Mouse (Mus musculus) neural tube, embryonic 15.5 days (tissue): ENCODE data around the gene Pbdc1. TPM values are rescaled to one million over a fixed set of nuclear protein-coding genes. Genes with fewer than 3 reads are reported as not detected.
"Not testable (repeated sequence)": the region's sequence is repeated elsewhere in the genome, so short reads cannot be mapped to it uniquely, and the experiment has no call there.

ENCODE experiments used
- ATAC-seq: fragments of 200-750 bp; cut with Nextera tagmentation; 2 replicates; pipeline ENCODE4 v1.8.0; 2017; ENCODE audit warnings: mild to moderate bottlenecking, moderate TSS enrichment, moderate library complexity; ENCODE audit not compliant: low FRiP score
- H3K27ac ChIP-seq: fragments of 300-500 bp; sonication (generic); replicated peaks from 2 replicates; pipeline ENCODE4 v1.5.1; 2015; ENCODE audit warnings: mild to moderate bottlenecking, inconsistent platforms
- H3K27me3 ChIP-seq: fragments of 300-500 bp; sonication (generic); replicated peaks from 2 replicates; pipeline ENCODE4 v1.6.1; 2015; ENCODE audit warnings: inconsistent platforms
- H3K36me3 ChIP-seq: fragments of 300-500 bp; sonication (generic); 2 replicates; pipeline ENCODE4 v1.6.1; 2015; ENCODE audit warnings: inconsistent platforms
- H3K4me1 ChIP-seq: fragments of 300-500 bp; sonication (generic); 2 replicates; pipeline ENCODE4 v1.6.1; 2015; ENCODE audit warnings: inconsistent platforms
- H3K4me2 ChIP-seq: fragments of 300-500 bp; sonication (generic); 2 replicates; pipeline ENCODE4 v1.6.1; 2015; ENCODE audit warnings: inconsistent platforms, mild to moderate bottlenecking, moderate library complexity
- H3K4me3 ChIP-seq: fragments of 300-500 bp; sonication (generic); replicated peaks from 2 replicates; pipeline ENCODE4 v1.5.1; 2015; ENCODE audit warnings: mild to moderate bottlenecking, inconsistent platforms
- H3K9ac ChIP-seq: fragments of 300-500 bp; sonication (generic); replicated peaks from 2 replicates; pipeline ENCODE4 v1.6.1; 2015; ENCODE audit warnings: mild to moderate bottlenecking, inconsistent platforms
- H3K9me3 ChIP-seq: fragments of 300-500 bp; sonication (generic); replicated peaks from 2 replicates; pipeline ENCODE4 v1.6.1; 2016; ENCODE audit warnings: inconsistent platforms
- WGBS: fragments of 180-500 bp; shearing (Covaris S2); methylation state at CpG from one replicate; pipeline ENCODE4 v1.1.7; 2015; ENCODE audit warnings: mixed read lengths; 5-methylcytosine and 5-hydroxymethylcytosine counted together
- polyA plus RNA-seq: library from polyadenylated mRNA; unstranded; fragments of >200 nt; fragmentation: Nextera tagmentation; extraction: Ambion mirVana; gene quantifications from 2 replicates; pipeline ENCODE4 v1.2.1, GENCODE M21; 2015

Pbdc1 gene
- 29.5 and 40.2 TPM in 2 replicates for polyA plus RNA-seq

GRCm38 (mm10) chrX:105079615-105080092 is at the start of gene Pbdc1:
TSS of gene Pbdc1 (plus strand) at chrX:105079756.
- 5% methylated on average over 35 of the region's 35 CpGs for WGBS
- H3K27ac ChIP-seq = peak within 1 kb of the TSS; percentile 60; the same call in 1 of the 2 replicates
- no peaks in the 10 kb centered on the region for H3K36me3 ChIP-seq
- H3K27me3 ChIP-seq = no peaks in the 10 kb centered on the region
- H3K4me2 ChIP-seq = peak within 1 kb of the TSS; percentile 67
- peak within 1 kb of the TSS; percentile 60 for H3K4me3 ChIP-seq
- no peaks in the 10 kb centered on the region for H3K9me3 ChIP-seq
- peak within 1 kb of the TSS; percentile 55 for H3K9ac ChIP-seq
- ATAC-seq = peak; percentile 99
- peaks cover 6% of the 10 kb centered on the region for H3K4me1 ChIP-seq

GRCm38 (mm10) chrX:105037666-105038065 is 41.9 kb upstream of the Pbdc1 start:
- ATAC-seq = no peak
- H3K9ac ChIP-seq = no peak overlapping the region
- H3K4me2 ChIP-seq = no peak overlapping the region
- WGBS = 86% methylated on average over 3 of the region's 3 CpGs
- H3K27ac ChIP-seq = no peak overlapping the region
- H3K36me3 ChIP-seq = peaks cover 6% of the 10 kb centered on the region; the same call in 1 of the 2 replicates
- no peaks in the 10 kb centered on the region for H3K27me3 ChIP-seq
- no peaks in the 10 kb centered on the region for H3K4me1 ChIP-seq
- no peaks in the 10 kb centered on the region for H3K9me3 ChIP-seq
- H3K4me3 ChIP-seq = no peak overlapping the region

GRCm38 (mm10) chrX:105064294-105064693 is 15.3 kb upstream of the Pbdc1 start:
- WGBS = 91% methylated on average over 10 of the region's 10 CpGs
- H3K4me2 ChIP-seq = no peak overlapping the region
- ATAC-seq = no peak
- no peaks in the 10 kb centered on the region for H3K27me3 ChIP-seq
- no peak overlapping the region for H3K9ac ChIP-seq
- H3K4me1 ChIP-seq = peaks cover 7% of the 10 kb centered on the region
- H3K4me3 ChIP-seq = no peak overlapping the region
- H3K9me3 ChIP-seq = no peaks in the 10 kb centered on the region
- H3K27ac ChIP-seq = no peak overlapping the region
- peaks cover 64% of the 10 kb centered on the region for H3K36me3 ChIP-seq

GRCm38 (mm10) chrX:105064801-105065200 is 14.8 kb upstream of the Pbdc1 start:
- H3K9ac ChIP-seq = no peak overlapping the region
- H3K4me3 ChIP-seq = no peak overlapping the region
- no peak overlapping the region for H3K4me2 ChIP-seq
- no peak overlapping the region for H3K27ac ChIP-seq
- 95% methylated on average over 4 of the region's 4 CpGs for WGBS
- no peaks in the 10 kb centered on the region for H3K9me3 ChIP-seq
- no peak for ATAC-seq
- peaks cover 59% of the 10 kb centered on the region for H3K36me3 ChIP-seq
- H3K4me1 ChIP-seq = peaks cover 8% of the 10 kb centered on the region
- no peaks in the 10 kb centered on the region for H3K27me3 ChIP-seq

DNA sequence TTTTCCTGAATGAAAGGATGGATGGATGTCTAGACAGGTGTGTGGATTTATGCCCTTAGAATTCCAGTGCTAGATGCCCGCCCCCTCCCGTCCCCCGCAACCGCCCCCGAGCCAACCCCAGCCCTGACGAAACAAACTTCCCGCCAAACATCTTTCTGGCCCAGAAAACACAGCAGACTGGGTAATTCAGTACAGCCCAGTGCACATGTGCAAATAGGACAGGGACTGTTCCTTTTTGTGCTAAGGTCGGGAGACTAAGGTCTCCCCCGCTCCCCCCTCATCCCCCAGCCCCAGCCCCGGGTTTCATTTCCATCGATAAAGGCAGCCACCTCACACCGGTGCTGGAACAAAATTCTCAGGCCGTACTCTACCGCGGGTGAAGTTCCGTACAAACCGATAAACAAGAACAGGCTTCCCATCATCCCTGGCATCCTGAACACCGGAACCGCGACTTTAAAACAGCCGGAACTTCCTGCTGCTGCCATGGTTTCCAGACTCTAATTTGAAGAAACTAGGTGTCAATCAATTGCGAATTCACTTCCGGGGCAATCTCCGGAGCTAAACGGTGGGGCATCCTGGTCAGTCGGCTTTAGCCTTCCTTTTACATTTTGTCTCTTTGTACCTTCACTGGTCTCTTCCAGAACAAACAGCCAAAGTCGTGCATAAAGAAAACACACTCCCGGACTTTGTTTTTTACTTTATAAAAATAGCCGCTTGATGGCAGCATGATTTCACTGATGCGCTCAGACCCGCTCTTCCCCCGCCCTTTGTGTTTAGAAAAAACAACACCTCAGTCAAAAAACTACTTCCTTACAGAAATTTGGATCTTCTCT is 9.7 kb upstream of the Pbdc1 start:
- WGBS = under 1% methylated on average over 31 of the region's 32 CpGs

DNA sequence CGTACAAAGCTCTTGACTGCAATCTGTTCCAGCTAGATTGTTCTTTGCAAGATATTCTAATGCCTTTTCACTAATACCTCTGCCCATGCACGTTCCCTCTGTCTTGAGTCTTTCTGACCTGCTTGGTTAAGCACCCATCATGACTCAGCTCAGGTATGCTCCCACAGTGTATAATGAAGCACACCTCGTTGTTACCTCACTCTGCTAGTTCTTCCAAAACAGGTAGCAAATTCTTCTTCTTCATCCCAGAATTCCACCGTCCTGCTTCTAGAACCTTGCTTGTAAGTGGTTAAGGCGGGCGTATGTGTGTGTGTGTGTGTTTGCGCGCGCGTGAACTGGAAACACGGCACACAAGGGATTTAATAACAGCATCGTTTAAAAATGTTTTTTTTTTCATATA is 405 bp upstream of the Pbdc1 start:
- Histone ChIP-seq H3K9ac (peak overlapping the region; percentile 55), H3K27ac (peak overlapping the region; percentile 60; the same call in 1 of the 2 replicates), H3K4me2 (peak overlapping the region; percentile 67), H3K9me3 (no peaks in the 10 kb centered on the region), H3K4me1 (peaks cover 6% of the 10 kb centered on the region), H3K27me3 (no peaks in the 10 kb centered on the region), H3K4me3 (peak overlapping the region; percentile 60), H3K36me3 (no peaks in the 10 kb centered on the region)
- ATAC-seq = peak; percentile 79
- WGBS = 5% methylated on average over 12 of the region's 12 CpGs

More for the DNA sequence above, 9.7 kb upstream of the Pbdc1 start:
- H3K9me3 ChIP-seq = no peaks in the 10 kb centered on the region
- H3K4me1 ChIP-seq = peaks cover 11% of the 10 kb centered on the region
- H3K27me3 ChIP-seq = no peaks in the 10 kb centered on the region
- peak; percentile 96 for ATAC-seq
- H3K4me3 ChIP-seq = peak overlapping the region; percentile 62
- peaks cover 19% of the 10 kb centered on the region for H3K36me3 ChIP-seq
- H3K9ac ChIP-seq = peak overlapping the region; percentile 60
- H3K4me2 ChIP-seq = peak overlapping the region; percentile 63
- peak overlapping the region; percentile 87 for H3K27ac ChIP-seq

- Histone ChIP-seq H3K27me3 (no peaks in the 10 kb centered on the region), H3K9ac (peak overlapping the region; percentile 38; the same call in 1 of the 2 replicates), H3K4me2 (peak overlapping the region; percentile 67), H3K4me3 (peak overlapping the region; percentile 60), H3K4me1 (peaks cover 6% of the 10 kb centered on the region), H3K36me3 (no peaks in the 10 kb centered on the region), H3K9me3 (no peaks in the 10 kb centered on the region), H3K27ac (no peak overlapping the region)
- 0 out of 2 replicates have a peak, but pooled peaks have one; percentile 9 for ATAC-seq
- 17% methylated on average over 8 of the region's 8 CpGs for WGBS
These were observed 540 bp downstream of the Pbdc1 start for GRCm38 (mm10) chrX:105080096-105080495.

DNA sequence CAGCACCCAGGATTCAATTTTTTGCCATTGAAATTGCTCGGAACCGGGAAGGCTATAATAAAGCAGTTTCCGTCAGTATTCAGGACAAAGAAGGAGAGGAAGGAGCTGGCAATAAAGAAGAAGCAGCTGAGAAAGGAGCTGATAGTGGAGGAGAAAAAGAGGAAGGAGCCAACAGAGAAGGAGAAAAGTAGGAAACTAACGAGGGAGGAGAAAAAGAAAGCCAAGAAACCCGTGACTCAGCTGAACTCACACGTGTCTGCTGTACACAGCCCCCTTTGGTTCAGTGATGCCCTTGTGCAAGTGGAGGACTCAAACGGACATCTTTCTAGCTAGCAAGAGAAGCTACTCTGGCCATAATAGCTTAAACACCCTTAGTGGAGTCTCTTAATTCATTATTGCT is 3.5 kb downstream of the Pbdc1 start:
- not testable (repeated sequence) for H3K36me3 ChIP-seq, H3K9ac ChIP-seq, H3K4me2 ChIP-seq, H3K27ac ChIP-seq, ATAC-seq, H3K4me3 ChIP-seq, H3K9me3 ChIP-seq, H3K4me1 ChIP-seq, H3K27me3 ChIP-seq
- 87% methylated on average over 7 of the region's 7 CpGs for WGBS

DNA sequence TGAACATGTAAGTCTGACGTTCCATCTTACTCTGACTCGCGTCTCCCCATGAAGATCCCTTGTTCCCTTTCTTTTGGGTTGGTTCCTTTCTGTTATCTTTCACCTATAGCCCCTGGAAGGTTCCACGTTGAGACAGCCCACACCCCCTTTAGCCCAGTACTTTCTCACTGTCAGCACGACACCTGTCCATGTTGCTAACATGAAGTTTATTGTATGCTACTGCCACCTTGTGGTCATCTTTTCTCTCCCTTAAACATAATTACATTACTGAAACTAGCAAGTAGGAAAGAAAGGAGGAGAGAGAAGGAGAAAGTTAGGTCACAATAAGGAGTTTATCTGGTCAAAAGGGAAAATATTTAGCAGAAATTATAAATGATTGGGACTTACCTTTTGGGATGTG is 24.6 kb downstream of the Pbdc1 start:
- Histone ChIP-seq H3K4me2 (no peak overlapping the region), H3K4me1 (no peaks in the 10 kb centered on the region), H3K9me3 (no peaks in the 10 kb centered on the region), H3K36me3 (no peaks in the 10 kb centered on the region), H3K27me3 (no peaks in the 10 kb centered on the region), H3K9ac (no peak overlapping the region), H3K4me3 (no peak overlapping the region), H3K27ac (no peak overlapping the region)
- WGBS = 40% methylated on average over 5 of the region's 5 CpGs
- ATAC-seq = no peak

DNA sequence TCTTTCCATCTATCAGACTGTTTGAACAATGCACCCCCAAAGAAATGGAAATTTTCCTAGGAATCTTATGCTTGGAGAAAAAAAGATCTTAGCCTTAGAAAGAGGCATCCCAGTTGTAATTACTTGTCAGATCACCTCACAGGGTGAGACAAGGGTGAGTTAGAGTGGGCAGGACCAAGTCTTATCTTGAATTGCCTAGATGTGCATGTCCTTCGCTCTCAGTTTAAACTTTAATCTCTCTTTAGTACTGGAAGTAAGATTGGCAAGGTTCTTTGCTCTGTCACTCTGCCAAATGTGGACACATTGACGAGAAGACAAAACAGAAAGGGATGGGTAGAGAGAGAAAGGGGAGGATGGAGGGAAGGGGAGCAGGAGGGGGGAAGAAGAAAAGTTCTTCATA is 35.4 kb downstream of the Pbdc1 start:
- no peaks in the 10 kb centered on the region for H3K4me1 ChIP-seq
- H3K27me3 ChIP-seq = peaks cover 9% of the 10 kb centered on the region; the same call in 1 of the 2 replicates
- H3K9ac ChIP-seq = no peak overlapping the region
- H3K4me2 ChIP-seq = no peak overlapping the region
- H3K9me3 ChIP-seq = no peaks in the 10 kb centered on the region
- H3K27ac ChIP-seq = no peak overlapping the region
- WGBS = 73% methylated on average over 2 of the region's 2 CpGs
- H3K36me3 ChIP-seq = no peaks in the 10 kb centered on the region
- no peak for ATAC-seq
- no peak overlapping the region for H3K4me3 ChIP-seq

DNA sequence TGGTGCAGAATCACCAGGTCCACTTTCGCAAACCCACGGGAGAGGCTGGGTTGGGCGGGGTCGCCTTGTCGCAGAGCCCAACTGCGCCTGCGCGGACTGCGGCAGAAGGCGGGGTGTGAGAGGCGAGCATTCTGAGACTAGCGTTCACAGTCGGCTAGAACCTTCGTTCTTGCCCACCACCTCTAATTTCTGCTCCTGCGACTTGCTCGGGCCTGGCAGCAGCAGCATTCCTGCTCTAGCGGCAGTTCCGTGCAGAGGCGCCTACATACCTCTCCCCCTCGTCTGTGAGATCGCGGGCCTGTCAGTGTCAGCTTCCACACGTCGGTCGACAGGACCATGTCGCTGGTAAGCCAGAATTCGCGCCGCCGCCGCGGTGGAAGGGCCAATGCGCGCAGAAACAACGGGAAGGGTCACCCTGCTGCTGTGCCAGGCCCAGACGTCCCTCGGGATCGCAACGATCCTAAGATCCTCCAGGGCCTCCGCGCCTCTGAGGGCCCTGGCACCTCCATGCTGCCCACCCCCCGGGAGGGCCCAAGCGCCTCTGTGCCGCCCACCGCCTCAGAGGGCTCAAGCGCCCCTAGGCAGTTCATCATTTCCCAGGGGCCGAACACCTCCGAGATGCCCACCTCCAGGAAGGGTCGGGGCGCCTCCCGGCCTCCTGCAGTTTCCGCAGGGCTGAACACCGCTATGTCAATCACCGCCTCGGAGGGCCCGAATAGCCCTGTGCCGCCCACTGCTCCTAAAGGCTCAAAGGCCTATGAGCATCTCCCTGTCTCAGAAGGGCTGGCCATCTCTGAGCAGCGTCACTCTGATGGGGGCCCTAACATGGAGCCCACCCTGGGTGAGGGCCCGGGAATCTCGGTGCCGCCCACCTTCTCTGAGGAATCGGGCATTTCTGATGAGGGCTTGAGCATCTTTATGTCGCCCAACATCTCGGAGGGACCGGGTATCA is 41.0 kb downstream of the Pbdc1 start, which contains the start of gene Magee1:
Gene Magee1, plus strand, starts transcription at position 104 of the 952 bp plus-strand sequence.
- 19% methylated on average over 65 of the region's 65 CpGs for WGBS
- Histone ChIP-seq H3K9ac (peak within 1 kb of the TSS; percentile 73), H3K9me3 (no peaks in the 10 kb centered on the region), H3K27me3 (peaks cover 31% of the 10 kb centered on the region), H3K4me3 (peak within 1 kb of the TSS; percentile 60), H3K27ac (peak within 1 kb of the TSS; percentile 90), H3K36me3 (no peaks in the 10 kb centered on the region), H3K4me1 (peaks cover 21% of the 10 kb centered on the region), H3K4me2 (peak within 1 kb of the TSS; percentile 65)
- peak; percentile 90 for ATAC-seq
